Mouse (Mus musculus) bone marrow macrophage, adult 2 months (primary cell): ENCODE results near the gene Gm5592. TPM values are rescaled to one million over a fixed set of nuclear protein-coding genes. Genes with fewer than 3 reads are reported as not detected.
"Not testable (repeated sequence)": the region's sequence is repeated elsewhere in the genome, so short reads cannot be mapped to it uniquely, and the experiment has no call there.

Source experiments
- H3K27ac ChIP-seq: 2 replicates; pipeline ENCODE4 v1.5.1; 2012; ENCODE audit warnings: low read depth, low read length; ENCODE audit not compliant: insufficient read depth
- H3K4me1 ChIP-seq: 2 replicates; pipeline ENCODE4 v1.6.1; 2012; ENCODE audit warnings: low read length; ENCODE audit not compliant: control insufficient read depth, insufficient read depth
- H3K4me3 ChIP-seq: 2 replicates; pipeline ENCODE4 v1.5.1; 2012; ENCODE audit warnings: mild to moderate bottlenecking, low read length, moderate library complexity; ENCODE audit not compliant: insufficient read depth
- CTCF ChIP-seq: IDR thresholded peaks from 2 replicates; pipeline ENCODE4 v1.5.1; 2012; ENCODE audit warnings: low read depth, mild to moderate bottlenecking, low read length, moderate library complexity
- POLR2A ChIP-seq: IDR thresholded peaks from 2 replicates; pipeline ENCODE4 v1.6.1; 2012; ENCODE audit warnings: mild to moderate bottlenecking, low read depth, low read length, borderline replicate concordance
- polyA plus RNA-seq: library from polyadenylated mRNA; stranded (reverse); fragments of >200 nt; gene quantifications from 2 replicates; pipeline ENCODE4 v1.2.4, GENCODE M21; 2012; ENCODE audit not compliant: missing spikeins, insufficient read depth, insufficient read length

The Gm5592 gene
- not detected in 2 replicates for polyA plus RNA-seq

DNA sequence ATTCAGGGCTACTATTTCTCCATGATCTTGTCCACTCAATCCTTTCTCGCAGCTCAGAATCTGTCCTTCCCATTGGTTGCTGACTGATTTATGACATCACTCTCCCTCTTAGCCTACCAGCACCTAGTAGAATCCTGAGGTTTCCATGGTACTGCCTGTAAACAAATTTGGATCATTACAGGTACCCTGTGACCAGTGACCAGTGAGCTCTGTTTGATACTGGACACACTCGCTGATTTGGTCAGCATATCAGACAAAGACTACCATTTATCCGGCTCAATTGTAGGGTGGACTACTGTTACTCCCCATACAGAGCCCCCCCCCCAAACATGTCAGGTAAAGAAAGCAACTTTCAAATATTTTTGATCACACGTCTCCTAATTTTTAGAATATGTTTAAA is at the start of gene Gm5592:
Gene Gm5592 (plus strand): TSS at position 301 of the 400 bp plus-strand sequence.
- H3K4me1 ChIP-seq, H3K4me3 ChIP-seq, H3K27ac ChIP-seq: not testable (repeated sequence)

DNA sequence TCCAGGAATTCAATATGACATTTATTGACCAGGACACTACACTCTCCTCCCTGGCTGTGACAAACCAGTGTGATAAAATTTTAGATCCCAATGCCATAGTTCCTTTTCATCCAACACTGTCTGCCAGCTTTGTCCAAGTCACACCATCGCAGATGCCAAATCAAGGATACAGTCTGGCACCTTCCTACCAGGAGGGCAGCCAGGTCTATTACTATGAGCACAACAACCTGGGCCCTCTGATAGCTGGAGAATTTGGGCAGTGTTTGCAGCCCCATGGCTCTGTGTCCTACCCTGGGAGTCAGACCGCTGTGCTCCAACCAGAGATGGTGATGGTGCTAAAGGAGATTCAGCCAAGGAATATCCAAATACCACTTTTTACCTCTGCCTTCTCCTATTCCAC is 2.2 kb downstream of the Gm5592 start:
- H3K4me1 ChIP-seq, H3K27ac ChIP-seq, H3K4me3 ChIP-seq: not testable (repeated sequence)

DNA sequence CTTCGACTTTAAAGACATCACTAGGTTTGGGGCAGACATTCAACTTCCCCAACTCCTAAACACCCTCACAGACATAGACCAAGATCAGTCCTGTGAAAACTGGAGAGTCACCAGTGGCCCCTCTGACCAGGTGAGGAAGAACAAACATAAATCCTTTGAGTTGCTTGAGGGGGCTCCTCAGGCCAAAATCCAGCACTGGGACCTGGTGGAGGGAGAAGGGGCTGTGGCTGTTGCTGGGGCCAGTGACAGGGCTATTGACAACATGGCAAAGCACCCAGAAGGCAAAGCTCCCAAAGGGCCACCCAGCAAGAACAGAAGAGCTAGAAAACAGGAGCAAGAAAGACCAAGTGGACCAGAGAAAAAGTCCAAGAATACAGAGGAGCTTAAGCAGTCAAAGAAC is 4.2 kb downstream of the Gm5592 start:
- H3K4me3 ChIP-seq, H3K27ac ChIP-seq, H3K4me1 ChIP-seq: not testable (repeated sequence)

DNA sequence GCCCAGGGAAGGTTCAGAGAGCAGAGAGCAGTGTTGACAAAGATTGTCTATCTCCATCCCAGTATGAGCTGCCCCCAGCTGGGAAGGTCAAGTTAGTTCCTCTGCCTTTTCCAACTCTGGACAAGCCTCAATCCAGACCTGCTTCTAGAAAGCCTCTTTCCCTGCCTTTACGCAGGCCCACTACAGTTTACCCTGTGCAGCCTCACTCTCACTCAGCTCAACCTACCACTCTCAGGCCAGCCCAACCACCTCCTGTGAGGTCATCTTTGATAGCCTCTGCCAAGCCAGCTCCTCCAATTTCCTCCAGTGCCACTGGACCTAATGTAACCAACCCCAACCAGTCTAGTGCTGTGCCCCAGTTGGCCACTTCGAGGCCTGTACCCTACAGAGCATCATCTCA is 4.9 kb downstream of the Gm5592 start:
- H3K27ac ChIP-seq, H3K4me1 ChIP-seq, H3K4me3 ChIP-seq: not testable (repeated sequence)

DNA sequence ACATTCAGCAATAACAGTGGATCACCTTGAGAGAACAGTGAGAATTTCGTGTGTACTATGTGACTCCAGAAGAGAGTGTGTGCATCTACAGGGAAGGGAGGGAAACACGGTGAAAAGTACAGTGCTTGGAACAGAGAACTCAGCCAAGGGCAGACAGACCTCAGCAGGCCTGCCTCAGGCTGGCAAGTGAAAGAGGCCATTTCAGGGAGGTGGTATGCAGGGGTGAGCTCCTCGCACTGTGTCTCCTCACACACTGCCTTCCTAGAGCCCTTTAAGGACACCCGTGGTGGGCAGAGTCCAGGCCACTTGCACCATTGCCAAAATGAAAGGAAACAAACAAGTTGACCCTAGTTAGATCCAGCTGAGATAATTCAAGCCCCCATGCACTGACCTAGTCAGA is 40.0 kb downstream of the Gm5592 start:
- H3K4me1 ChIP-seq = no peaks in the 10 kb centered on the region
- TF ChIP-seq CTCF (no peak), POLR2A (no peak)
- no peak overlapping the region for H3K27ac ChIP-seq
- H3K4me3 ChIP-seq = no peak overlapping the region

Other genes with a start within 250 kb of the Gm5592 start
- not detected in 2 replicates for gene 4930433I11Rik, start 166.3 kb upstream of the Gm5592 start, polyA plus RNA-seq
- gene Gm4884, start 121.1 kb upstream of the Gm5592 start, polyA plus RNA-seq = not detected in 2 replicates
- gene AI987944, start 239.5 kb downstream of the Gm5592 start, polyA plus RNA-seq = 21.5 and 21.9 TPM in 2 replicates